Mouse (Mus musculus) intestine, postnatal 0 days (tissue): ENCODE data around the gene Tmem129. TPM values are rescaled to one million over a fixed set of nuclear protein-coding genes. Genes with fewer than 3 reads are reported as not detected.

Experiments
- ATAC-seq: fragments of 200-750 bp; cut with Nextera tagmentation; 2 replicates; pipeline ENCODE4 v1.8.0; 2017; ENCODE audit warnings: mild to moderate bottlenecking, moderate TSS enrichment, moderate library complexity
- H3K27ac ChIP-seq: fragments of 300-500 bp; sonication (generic); 2 replicates; pipeline ENCODE4 v1.5.1; 2014; ENCODE audit warnings: mild to moderate bottlenecking, low read depth, low read length, moderate library complexity
- H3K27me3 ChIP-seq: fragments of 300-500 bp; sonication (generic); replicated peaks from 2 replicates; pipeline ENCODE4 v1.6.1; 2014; ENCODE audit warnings: low read length, mixed read lengths; ENCODE audit not compliant: control insufficient read depth, insufficient read depth
- H3K36me3 ChIP-seq: fragments of 300-500 bp; sonication (generic); 2 replicates; pipeline ENCODE4 v1.6.1; 2014; ENCODE audit warnings: mild to moderate bottlenecking, moderate library complexity; ENCODE audit not compliant: control insufficient read depth, insufficient read depth
- H3K4me1 ChIP-seq: fragments of 300-500 bp; sonication (generic); replicated peaks from 2 replicates; pipeline ENCODE4 v1.6.1; 2014; ENCODE audit warnings: antibody characterized with exemption, low read length, mixed read lengths; ENCODE audit not compliant: control insufficient read depth, insufficient read depth
- H3K4me2 ChIP-seq: fragments of 300-500 bp; sonication (generic); replicated peaks from 2 replicates; pipeline ENCODE4 v1.6.1; 2014; ENCODE audit warnings: low read depth, mild to moderate bottlenecking, moderate library complexity
- H3K4me3 ChIP-seq: fragments of 300-500 bp; sonication (generic); 2 replicates; pipeline ENCODE4 v1.5.1; 2014; ENCODE audit warnings: low read depth, low read length
- H3K9ac ChIP-seq: fragments of 300-500 bp; sonication (generic); 2 replicates; pipeline ENCODE4 v1.6.1; 2014; ENCODE audit warnings: mild to moderate bottlenecking, low read depth, low read length
- H3K9me3 ChIP-seq: fragments of 300-500 bp; sonication (generic); 2 replicates; pipeline ENCODE4 v1.6.1; 2016; ENCODE audit warnings: mixed run types; ENCODE audit not compliant: control insufficient read depth
- CTCF ChIP-seq: sonication (generic); IDR thresholded peaks from 2 replicates; pipeline ENCODE4 v1.5.1; 2016; ENCODE audit warnings: low read depth, mild to moderate bottlenecking, control low read depth, antibody characterized with exemption, moderate library complexity
- WGBS: fragments of 180-500 bp; shearing (Covaris S2); extraction: QIAGEN DNeasy Blood & Tissue Kit; methylation state at CpG from one replicate; pipeline ENCODE4 v1.1.7; 2014; 5-methylcytosine and 5-hydroxymethylcytosine counted together
- polyA plus RNA-seq: library from polyadenylated mRNA; unstranded; fragments of >200 nt; fragmentation: Nextera tagmentation; extraction: Ambion mirVana; gene quantifications from 2 replicates; pipeline ENCODE4 v1.2.1, GENCODE M21; 2015

Tmem129 gene
- polyA plus RNA-seq, 1 experiment from 2014 or later: 18.5 TPM

DNA sequence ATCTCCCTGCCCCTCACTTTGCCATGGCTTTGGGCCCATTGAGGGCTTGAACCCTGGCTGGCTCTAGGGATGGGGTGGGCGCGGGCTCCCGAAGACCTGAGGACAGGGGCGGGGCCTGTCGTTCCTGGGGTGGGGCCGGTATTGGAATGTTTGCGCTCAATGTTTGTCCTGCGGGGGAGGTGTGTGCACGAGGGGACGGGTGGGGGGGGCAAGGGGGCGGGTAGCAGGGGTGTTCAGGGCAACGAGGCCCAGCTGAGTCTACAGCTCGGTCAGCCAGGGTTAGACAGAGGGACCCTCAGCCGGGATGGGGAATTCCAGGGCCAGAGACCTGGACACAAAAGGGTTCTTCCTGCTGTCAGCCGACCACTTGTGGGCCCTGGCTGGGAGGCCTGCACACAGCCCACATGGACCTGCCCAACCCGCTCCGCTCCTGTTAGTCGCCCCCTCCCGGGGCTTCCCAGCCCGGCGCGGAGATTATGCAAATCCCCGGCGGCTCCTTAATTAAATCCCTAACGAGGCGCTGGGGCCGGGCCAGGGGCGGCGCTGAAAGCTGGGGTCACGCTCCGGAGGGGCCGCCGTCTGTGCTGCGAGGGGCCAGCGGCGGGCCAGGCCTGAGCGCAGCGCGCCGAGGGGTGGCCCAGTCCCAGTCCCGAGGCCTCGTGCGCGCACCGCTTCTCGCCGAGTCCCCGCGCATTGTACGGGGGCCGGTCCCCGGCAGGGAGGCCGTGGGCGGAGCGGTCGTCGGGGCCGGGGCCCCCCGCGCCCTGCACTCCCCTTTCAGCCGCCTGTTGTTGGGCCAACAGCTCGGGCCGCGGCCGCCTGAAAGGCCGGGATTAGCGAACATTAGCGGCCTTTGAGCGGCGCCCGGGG lies 36.9 kb upstream of the Tmem129 start:
- Histone ChIP-seq H3K36me3 (no peaks in the 10 kb centered on the region), H3K4me3 (peak overlapping the region; percentile 46), H3K27ac (no peak overlapping the region), H3K9ac (peak overlapping the region; percentile 58), H3K9me3 (no peaks in the 10 kb centered on the region), H3K4me1 (0 out of 2 replicates have a peak, but pooled peaks cover 4% of the 10 kb centered on the region), H3K27me3 (peaks cover 9% of the 10 kb centered on the region; the same call in 1 of the 2 replicates), H3K4me2 (peak overlapping the region; percentile 86)
- 5% methylated on average over 65 of the region's 71 CpGs for WGBS
- ATAC-seq: peak; percentile 31
- TF ChIP-seq CTCF: no peak

DNA sequence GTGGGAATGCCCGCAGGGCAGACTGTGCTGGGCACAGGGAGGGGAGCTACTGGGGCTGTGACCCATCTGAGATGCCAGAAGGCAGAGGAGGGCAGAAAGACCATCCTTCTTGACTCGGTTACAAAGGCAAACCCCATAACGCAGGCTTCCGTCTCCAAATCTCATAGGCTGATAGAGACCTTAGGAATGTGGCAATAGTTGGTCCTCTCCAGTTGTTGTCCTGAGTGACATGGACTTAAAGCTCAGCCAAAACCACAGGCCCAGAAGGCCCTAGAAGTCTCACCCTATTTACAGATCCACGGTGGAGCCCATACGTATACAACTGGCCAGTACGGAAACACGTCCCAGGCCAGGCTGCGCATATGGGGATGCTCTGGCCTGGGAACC lies 36.2 kb upstream of the Tmem129 start:
- ATAC-seq: no peak
- Histone ChIP-seq H3K4me3 (no peak overlapping the region), H3K36me3 (no peaks in the 10 kb centered on the region), H3K27ac (no peak overlapping the region), H3K4me2 (no peak overlapping the region), H3K9me3 (no peaks in the 10 kb centered on the region), H3K27me3 (peaks cover 9% of the 10 kb centered on the region; the same call in 1 of the 2 replicates), H3K4me1 (0 out of 2 replicates have a peak, but pooled peaks cover 4% of the 10 kb centered on the region), H3K9ac (no peak overlapping the region)
- no peak for TF ChIP-seq CTCF
- 71% methylated on average over 9 of the region's 9 CpGs for WGBS

DNA sequence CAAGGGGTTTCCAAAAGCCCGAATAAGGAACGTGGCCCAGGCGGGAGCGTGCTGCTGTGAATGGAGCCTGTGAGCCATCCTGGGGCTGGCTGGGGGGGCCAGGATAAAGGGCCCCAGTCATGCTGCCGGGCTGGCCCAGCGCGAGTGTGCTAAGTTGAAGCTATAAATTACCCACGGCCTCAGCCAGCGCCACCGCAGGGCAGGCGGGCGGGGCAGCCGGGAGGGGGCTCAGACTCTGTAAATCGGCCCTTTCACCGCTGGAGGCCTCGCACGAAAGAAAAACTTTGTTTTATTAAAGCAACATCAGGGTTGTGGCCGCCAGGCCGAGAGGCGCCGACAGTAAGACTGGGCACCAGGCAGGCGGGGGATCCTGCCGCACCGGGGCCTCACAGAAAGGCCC lies 34.2 kb upstream of the Tmem129 start:
- Histone ChIP-seq H3K27ac (peak overlapping the region; percentile 46), H3K9ac (peak overlapping the region; percentile 17; the same call in 1 of the 2 replicates), H3K4me2 (peak overlapping the region; percentile 55), H3K36me3 (no peaks in the 10 kb centered on the region), H3K9me3 (no peaks in the 10 kb centered on the region), H3K4me1 (0 out of 2 replicates have a peak, but pooled peaks cover 4% of the 10 kb centered on the region), H3K27me3 (peaks cover 9% of the 10 kb centered on the region; the same call in 1 of the 2 replicates), H3K4me3 (no peak overlapping the region)
- peak; percentile 23; the same call in 1 of the 2 replicates for TF ChIP-seq CTCF
- peak; percentile 36 for ATAC-seq
- 11% methylated on average over 24 of the region's 24 CpGs for WGBS

DNA sequence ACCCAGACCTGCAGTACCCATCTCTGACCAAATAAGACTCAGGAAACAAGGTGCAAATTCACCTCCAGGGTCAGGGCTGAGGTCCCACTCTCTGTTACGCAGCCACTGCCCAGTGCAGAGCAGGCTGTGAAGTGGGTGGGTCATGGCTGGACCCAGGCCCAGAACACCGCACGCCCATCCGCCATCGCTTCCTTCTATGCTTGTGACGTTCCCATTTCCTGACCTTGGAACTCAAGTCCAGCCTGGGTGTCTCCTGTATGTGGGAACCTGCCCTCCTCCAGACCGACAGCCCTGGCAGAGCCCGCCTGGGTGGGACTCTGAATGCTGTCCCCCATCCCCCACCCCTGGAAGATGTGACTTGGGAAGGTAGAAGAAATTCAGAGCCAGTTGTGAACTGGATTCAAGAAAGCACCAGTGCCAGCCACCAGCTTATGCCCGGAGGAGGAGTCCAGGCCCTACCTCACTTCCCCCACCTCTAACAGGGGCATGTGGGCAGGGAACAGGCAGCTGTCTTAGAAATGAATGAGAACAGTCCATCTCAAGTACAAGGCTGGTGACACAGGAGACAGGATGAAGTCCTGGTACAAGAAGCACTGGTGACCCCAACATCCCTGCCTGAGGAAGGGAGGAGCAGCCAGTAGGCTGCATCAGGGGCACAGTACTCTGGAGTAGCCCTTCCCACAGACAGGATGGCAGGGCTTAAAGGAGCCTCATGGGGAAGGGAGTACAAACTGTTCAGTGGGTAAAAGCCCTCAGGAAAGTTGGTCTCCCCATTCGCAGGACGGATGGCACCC lies 31.8 kb upstream of the Tmem129 start:
- no peak for ATAC-seq
- Histone ChIP-seq H3K27ac (no peak overlapping the region), H3K4me3 (no peak overlapping the region), H3K9me3 (no peaks in the 10 kb centered on the region), H3K36me3 (no peaks in the 10 kb centered on the region), H3K4me1 (0 out of 2 replicates have a peak, but pooled peaks cover 4% of the 10 kb centered on the region), H3K27me3 (0 out of 2 replicates have a peak, but pooled peaks cover 9% of the 10 kb centered on the region), H3K4me2 (no peak overlapping the region), H3K9ac (no peak overlapping the region)
- 76% methylated on average over 11 of the region's 11 CpGs for WGBS
- TF ChIP-seq CTCF: no peak

DNA sequence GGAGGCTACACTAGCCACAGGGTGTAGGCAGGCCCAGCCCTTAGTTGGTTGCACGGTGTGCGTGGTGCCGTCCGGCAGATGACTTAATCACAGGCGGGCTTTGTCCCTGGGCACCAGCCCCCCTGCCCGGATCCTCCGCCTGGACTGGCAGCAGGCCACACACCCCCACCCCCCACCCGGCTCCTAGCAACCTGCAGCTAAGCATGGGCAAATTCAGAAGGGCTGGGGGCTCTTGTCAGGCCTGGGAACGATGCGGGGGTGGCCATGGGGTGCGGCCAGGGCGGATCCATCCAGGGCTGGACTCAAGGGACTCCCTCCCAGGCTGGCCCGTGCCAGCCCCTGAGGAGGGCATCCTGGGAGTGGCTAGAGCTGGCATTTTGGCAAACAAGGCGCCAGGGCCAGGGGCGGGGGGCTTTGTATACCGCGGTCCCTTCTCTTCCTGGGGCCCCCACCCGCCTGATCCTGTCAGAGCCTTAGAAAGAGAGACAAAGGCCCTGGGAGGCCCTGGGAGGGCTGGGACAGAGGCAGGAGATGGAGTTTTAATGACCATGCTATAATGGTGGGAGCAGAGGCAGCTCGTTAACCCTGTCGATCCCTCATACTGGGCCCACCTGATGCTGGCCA lies 31.1 kb upstream of the Tmem129 start:
- H3K27ac ChIP-seq: no peak overlapping the region
- 69% methylated on average over 20 of the region's 20 CpGs for WGBS

More for the DNA sequence above, 31.1 kb upstream of the Tmem129 start:
- Histone ChIP-seq H3K9me3 (no peaks in the 10 kb centered on the region), H3K36me3 (no peaks in the 10 kb centered on the region), H3K4me1 (0 out of 2 replicates have a peak, but pooled peaks cover 4% of the 10 kb centered on the region), H3K27me3 (0 out of 2 replicates have a peak, but pooled peaks cover 7% of the 10 kb centered on the region), H3K9ac (no peak overlapping the region), H3K4me3 (no peak overlapping the region), H3K4me2 (no peak overlapping the region)
- no peak for TF ChIP-seq CTCF
- no peak for ATAC-seq
